Mouse (Mus musculus) MEL (cell line): ENCODE results near the gene Edem1. TPM values are rescaled to one million over a fixed set of nuclear protein-coding genes. Genes with fewer than 3 reads are reported as not detected.
A peak's percentile ranks its signal among the peaks of the same experiment; 100 is the strongest.

Experiments
- DNase-seq: peaks from one replicate; pipeline ENCODE4 v3.0.0; 2011; ENCODE audit warnings: low read depth, low spot score
- H3K27ac ChIP-seq: 2 replicates; pipeline ENCODE4 v1.5.1; 2012; ENCODE audit warnings: low read depth, mild to moderate bottlenecking, control low read depth, low read length, moderate library complexity; ENCODE audit not compliant: control insufficient read depth
- H3K27me3 ChIP-seq, 2 experiments: fragments of 150-350 bp in 1 of 2; sonication (generic) in 1 of 2; 2 replicates each; pipeline ENCODE4 v1.6.1; 2012; ENCODE audit warnings: low read length in 2 of 2, mild to moderate bottlenecking in 2 of 2, improper control_type of control experiment in 1 of 2, moderate library complexity in 1 of 2; ENCODE audit not compliant: insufficient read depth in 2 of 2, control insufficient read depth in 1 of 2
- H3K36me3 ChIP-seq, 2 experiments: 2 replicates each; pipeline ENCODE4 v1.6.1; 2012 to 2014; ENCODE audit warnings: low read length in 2 of 2, improper control_type of control experiment in 1 of 2, inconsistent platforms in 1 of 2, mild to moderate bottlenecking in 1 of 2; ENCODE audit not compliant: insufficient read depth in 2 of 2, control insufficient read depth in 1 of 2
- H3K4me1 ChIP-seq, 2 experiments: fragments of 150-350 bp in 1 of 2; sonication (generic) in 1 of 2; 2 replicates each; pipeline ENCODE4 v1.6.1; 2012; ENCODE audit warnings: low read length in 2 of 2, improper control_type of control experiment in 1 of 2, mild to moderate bottlenecking in 1 of 2; ENCODE audit not compliant: insufficient read depth in 2 of 2, control insufficient read depth in 1 of 2
- H3K4me3 ChIP-seq, 2 experiments: fragments of 150-350 bp in 1 of 2; sonication (generic) in 1 of 2; 2 replicates each; pipeline ENCODE4 v1.5.1; 2012; ENCODE audit warnings: low read depth in 2 of 2, low read length in 2 of 2, mild to moderate bottlenecking in 2 of 2, moderate library complexity in 2 of 2, control low read depth in 1 of 2, improper control_type of control experiment in 1 of 2; ENCODE audit not compliant: control insufficient read depth in 1 of 2, insufficient read depth in 1 of 2
- H3K79me2 ChIP-seq: 2 replicates; pipeline ENCODE4 v1.6.1; 2012; ENCODE audit warnings: mild to moderate bottlenecking, low read length, moderate library complexity; ENCODE audit not compliant: control insufficient read depth, poor library complexity, insufficient read depth
- H3K9ac ChIP-seq: 2 replicates; pipeline ENCODE4 v1.6.1; 2012; ENCODE audit warnings: low read depth, mild to moderate bottlenecking, control low read depth, low read length, moderate library complexity; ENCODE audit not compliant: control insufficient read depth, poor library complexity, severe bottlenecking
- H3K9me3 ChIP-seq: fragments of 150-350 bp; sonication (generic); replicated peaks from 2 replicates; pipeline ENCODE4 v1.6.1; 2012; ENCODE audit warnings: mild to moderate bottlenecking, low read length, improper control_type of control experiment, moderate library complexity; ENCODE audit not compliant: insufficient read depth
- CHD1 ChIP-seq: IDR thresholded peaks from 2 replicates; pipeline ENCODE4 v1.6.1; 2012; ENCODE audit warnings: low read depth, mild to moderate bottlenecking, inconsistent platforms, low read length, improper control_type of control experiment
- E2F4 ChIP-seq: IDR thresholded peaks from 2 replicates; pipeline ENCODE4 v1.6.1; 2011; ENCODE audit warnings: low read depth, low read length, improper control_type of control experiment, borderline replicate concordance
- EP300 ChIP-seq, 2 experiments: IDR thresholded peaks; 2 replicates each; pipeline ENCODE4 v1.6.1; 2011; ENCODE audit warnings: improper control_type of control experiment in 2 of 2, low read length in 2 of 2, low read depth in 1 of 2, mild to moderate bottlenecking in 1 of 2
- GABPA ChIP-seq: IDR thresholded peaks from 2 replicates; pipeline ENCODE4 v1.6.1; 2012; ENCODE audit warnings: low read depth, mild to moderate bottlenecking, inconsistent platforms, low read length, improper control_type of control experiment, moderate library complexity
- JUND ChIP-seq: IDR thresholded peaks from 2 replicates; pipeline ENCODE4 v1.6.1; 2011; ENCODE audit warnings: low read depth, mild to moderate bottlenecking, improper control_type of control experiment, low read length
- MAFK ChIP-seq: IDR thresholded peaks from 2 replicates; pipeline ENCODE4 v1.6.1; 2011; ENCODE audit warnings: low read depth, mild to moderate bottlenecking, low read length, improper control_type of control experiment, borderline replicate concordance
- MAZ ChIP-seq: IDR thresholded peaks from 2 replicates; pipeline ENCODE4 v1.6.1; 2012; ENCODE audit warnings: low read depth, mild to moderate bottlenecking, inconsistent platforms, low read length, improper control_type of control experiment
- MEF2A ChIP-seq: IDR thresholded peaks from 2 replicates; pipeline ENCODE4 v1.6.1; 2014; ENCODE audit warnings: low read depth, mild to moderate bottlenecking, inconsistent platforms, low read length, improper control_type of control experiment; ENCODE audit not compliant: poor library complexity, insufficient replicate concordance, severe bottlenecking; ENCODE audit errors: extremely low read depth
- RCOR1 ChIP-seq: IDR thresholded peaks from 2 replicates; pipeline ENCODE4 v1.6.1; 2012; ENCODE audit warnings: low read depth, mild to moderate bottlenecking, inconsistent platforms, low read length, improper control_type of control experiment
- ZKSCAN1 ChIP-seq: IDR thresholded peaks from 2 replicates; pipeline ENCODE4 v1.6.1; 2012; ENCODE audit warnings: low read depth, mild to moderate bottlenecking, inconsistent platforms, low read length, improper control_type of control experiment, moderate library complexity
- ZNF384 ChIP-seq: IDR thresholded peaks from 2 replicates; pipeline ENCODE4 v1.6.1; 2012; ENCODE audit warnings: low read depth, mild to moderate bottlenecking, inconsistent platforms, low read length, improper control_type of control experiment
- polyA plus RNA-seq, 2 experiments: library from polyadenylated mRNA; stranded (reverse) in 1 of 2; unstranded in 1 of 2; fragments of >175 nt in 1 of 2; fragments of >200 nt in 1 of 2; gene quantifications; 2 replicates each; pipeline versions ENCODE4 v1.2.1 to v1.2.4; 2012; ENCODE audit warnings: low replicate concordance in 2 of 2, low read depth in 1 of 2; ENCODE audit not compliant: insufficient read length in 2 of 2, insufficient read depth in 1 of 2, missing spikeins in 1 of 2
- total RNA-seq: library from RNA; depleted of rRNA; stranded (reverse); fragments of 300-350 nt; gene quantifications from 2 replicates; pipeline ENCODE4 v1.2.3, GENCODE M21; 2012

Edem1 gene
- total and polyA plus RNA-seq, 3 experiments: 10.8 to 17.9 TPM; not detected in 1

GRCm38 (mm10) chr6:108827336-108827920 lies 1.0 kb upstream of the Edem1 start:
- TF ChIP-seq MEF2A: no peak
- TF ChIP-seq EP300 (IDR thresholded peaks at IDR 0.05; ENCODE audit: low read depth in 1 of 2, low read length in 2 of 2): no peak
- TF ChIP-seq RCOR1: 0 out of 2 replicates have a peak, but pooled peaks have one; percentile 37
- TF ChIP-seq MAFK: no peak
- peak; percentile 82 for TF ChIP-seq ZNF384
- no peak for TF ChIP-seq MAZ
- peak; percentile 49 for DNase-seq

GRCm38 (mm10) chr6:108828872-108829271 lies 431 bp downstream of the Edem1 start:
- peaks cover 13 to 32% of the 10 kb centered on the region in 2 experiments for H3K4me1 ChIP-seq
- no peaks in the 10 kb centered on the region for H3K9me3 ChIP-seq
- no peaks in the 10 kb centered on the region for H3K27me3 ChIP-seq
- H3K36me3 ChIP-seq: peaks cover 0 to 29% of the 10 kb centered on the region in 2 experiments; a peak in 2 of 4 replicates
- peak; percentile 61 for DNase-seq
- H3K4me3 ChIP-seq: peak overlapping the region; percentile 76 to 97
- peak overlapping the region; percentile 93 for H3K9ac ChIP-seq
- peak overlapping the region; percentile 64 for H3K27ac ChIP-seq
- no peak for TF ChIP-seq JUND
- no peak for TF ChIP-seq MEF2A
- no peak for TF ChIP-seq RCOR1
- no peak for TF ChIP-seq E2F4
- TF ChIP-seq GABPA: no peak
- no peak for TF ChIP-seq CHD1
- TF ChIP-seq ZKSCAN1: no peak
- H3K79me2 ChIP-seq: peaks cover 20% of the 10 kb centered on the region

More at GRCm38 (mm10) chr6:108827336-108827920, 1.0 kb upstream of the Edem1 start:
- Histone ChIP-seq H3K4me1 (peaks cover 2 to 20% of the 10 kb centered on the region in 2 experiments), H3K79me2 (peaks cover 18% of the 10 kb centered on the region), H3K27ac (peak overlapping the region; percentile 32), H3K36me3 (peaks cover 3 to 15% of the 10 kb centered on the region in 2 experiments), H3K27me3 (no peaks in the 10 kb centered on the region), H3K9me3 (no peaks in the 10 kb centered on the region), H3K9ac (peak overlapping the region; percentile 56), H3K4me3 (peak overlapping the region; percentile 57 to 72; a peak in 3 of 4 replicates)
